Mouse (Mus musculus) kidney, adult 8-10 months (tissue): ENCODE measurements around the gene Mta3.
"Not testable (repeated sequence)": the region's sequence is repeated elsewhere in the genome, so short reads cannot be mapped to it uniquely, and the experiment has no call there.

ENCODE experiments used
- DNase-seq, 2 experiments: peaks; one replicate each; pipeline ENCODE4 v3.0.0; 2022

The Mta3 gene

DNA sequence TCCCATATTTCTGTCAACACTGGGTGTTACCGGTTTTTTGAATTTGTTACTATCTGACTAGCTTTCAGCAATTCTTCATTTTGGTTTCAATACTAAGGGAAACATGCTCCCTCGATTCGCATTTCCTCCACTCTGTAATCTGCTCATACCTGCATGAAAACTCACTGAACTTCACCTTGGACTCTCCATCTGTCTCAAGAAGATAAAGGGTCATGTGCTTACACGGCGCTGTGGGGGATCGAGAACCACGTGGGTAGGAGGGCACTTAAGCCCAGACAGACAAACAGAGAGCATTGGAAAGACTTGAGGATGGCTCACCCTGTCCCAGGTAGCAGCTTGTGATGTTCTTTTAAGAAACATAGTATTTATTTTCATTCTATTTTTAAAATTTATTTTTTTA, 152.4 kb downstream of the Mta3 start:
- DNase-seq = no peak

- DNase-seq = no peak
These were observed 153.7 kb downstream of the Mta3 start for GRCm38 (mm10) chr17:83859639-83860038.

GRCm38 (mm10) chr17:83860224-83860623, 154.3 kb downstream of the Mta3 start:
- DNase-seq = no peak

DNA sequence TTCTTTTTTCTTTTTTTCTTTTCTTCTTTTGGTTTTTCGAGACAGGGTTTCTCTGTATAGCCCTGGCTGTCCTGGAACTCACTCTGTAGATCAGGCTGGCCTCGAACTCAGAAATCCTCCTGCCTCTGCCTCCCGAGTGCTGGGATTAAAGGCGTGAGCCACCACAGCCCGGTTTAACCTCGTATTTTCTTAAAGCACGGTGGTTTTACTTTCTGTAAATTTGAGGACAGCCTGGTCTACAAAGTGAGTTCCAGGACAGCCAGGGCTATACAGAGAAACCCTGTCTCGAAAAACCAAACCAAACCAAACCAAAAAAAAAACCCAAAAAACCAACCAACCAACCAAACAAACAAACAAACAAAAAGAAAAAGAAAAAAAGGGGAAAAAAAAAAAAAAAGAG, 155.0 kb downstream of the Mta3 start:
- DNase-seq = not testable (repeated sequence)

- DNase-seq = peak; percentile 94 to 96
These were observed 155.6 kb downstream of the Mta3 start for GRCm38 (mm10) chr17:83861444-83862133.

DNA sequence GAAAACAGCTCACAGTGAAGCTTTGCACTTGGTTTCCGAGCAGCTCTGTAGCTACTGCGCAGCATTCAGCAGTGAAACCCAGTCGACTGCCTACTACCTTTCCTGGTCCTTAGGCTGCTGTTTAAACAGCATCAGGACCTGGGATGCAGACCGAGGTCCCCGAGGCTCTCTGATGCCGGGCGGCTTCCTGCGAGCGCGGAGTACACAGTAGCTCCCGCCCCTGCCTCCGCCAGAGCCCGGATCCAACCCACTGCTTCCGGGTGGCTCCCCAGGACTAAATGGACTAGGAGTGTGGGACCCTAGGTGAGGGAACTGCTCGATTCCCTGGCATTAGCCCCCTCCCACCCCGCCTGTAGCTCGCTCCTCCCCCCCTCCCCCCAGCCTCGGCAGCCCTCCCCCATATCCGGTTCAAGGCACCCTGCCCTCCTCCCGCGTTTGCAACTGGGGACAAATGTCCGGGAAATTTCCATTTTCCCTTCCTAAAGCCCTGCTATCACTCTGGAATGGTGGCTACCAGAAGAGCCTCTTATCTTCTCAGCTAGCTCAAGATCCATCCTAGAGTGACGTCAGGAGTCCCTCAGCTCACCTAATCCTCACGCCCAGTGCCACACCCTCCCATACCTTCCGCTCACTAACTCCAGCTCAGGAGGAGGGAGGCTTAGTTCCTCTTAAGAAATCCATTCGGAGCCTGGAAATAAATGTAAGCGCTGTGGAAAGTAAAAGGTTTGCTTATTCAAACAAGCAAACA, 156.3 kb downstream of the Mta3 start:
- peak; percentile 26 to 27 for DNase-seq

DNA sequence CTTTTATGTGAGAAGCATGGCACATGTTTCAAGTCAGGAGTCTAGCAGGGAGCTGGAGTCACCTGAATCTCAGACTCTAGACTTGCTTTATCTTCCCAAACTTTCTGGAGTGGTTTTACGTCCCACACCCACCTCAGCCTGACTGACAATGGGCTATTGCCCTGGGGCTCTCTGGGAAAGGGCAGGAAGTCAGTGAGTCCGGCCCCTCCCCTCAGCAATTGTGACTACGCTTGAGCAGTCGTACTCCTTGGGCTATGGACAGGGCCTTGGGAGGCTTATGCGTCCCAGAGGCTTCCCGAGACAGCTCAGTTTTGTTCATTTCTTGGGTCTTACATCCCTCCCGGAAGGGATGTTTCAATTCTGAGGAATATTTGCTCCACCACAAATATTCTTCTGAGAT, 159.4 kb downstream of the Mta3 start:
- DNase-seq = no peak

- no peak for DNase-seq
These were observed 160.6 kb downstream of the Mta3 start for GRCm38 (mm10) chr17:83866582-83866981.

DNA sequence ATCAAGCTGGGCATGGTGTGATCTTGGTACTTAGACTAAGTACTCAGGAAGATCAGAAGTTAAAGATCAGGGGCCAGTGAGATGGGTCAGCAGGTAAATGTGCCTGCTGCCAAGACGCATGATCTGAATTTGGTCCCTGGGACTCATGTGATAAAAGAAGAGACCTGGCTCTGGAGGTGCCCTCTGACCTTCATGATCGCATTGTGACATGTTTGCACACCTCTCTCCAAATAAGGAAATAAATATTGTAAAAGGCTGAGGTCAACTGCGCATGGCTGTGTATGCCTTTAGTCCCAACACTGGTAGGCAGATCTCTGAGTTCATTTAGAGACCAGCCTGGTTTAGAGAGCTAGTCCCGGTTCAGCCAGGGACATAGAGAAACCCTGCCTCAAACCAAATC, 164.4 kb downstream of the Mta3 start:
- no peak for DNase-seq
